Mouse (Mus musculus) liver, embryonic 14.5 days (tissue): ENCODE measurements around the gene Chd9.

ENCODE experiments used
- CTCF ChIP-seq: IDR thresholded peaks from 2 replicates; pipeline ENCODE4 v1.5.1; 2016; ENCODE audit warnings: antibody characterized with exemption, low read depth, control low read depth
- EP300 ChIP-seq: IDR thresholded peaks from 2 replicates; pipeline ENCODE4 v1.6.1; 2016; ENCODE audit warnings: antibody characterized with exemption, low read depth

GRCm38 (mm10) chr8:90894231-90894914 lies 66.2 kb downstream of the Chd9 start:
- TF ChIP-seq CTCF (no peak), EP300 (no peak)
